Mouse (Mus musculus): ENCODE results near the gene Klk11. TPM values are rescaled to one million over a fixed set of nuclear protein-coding genes. Genes with fewer than 3 reads are reported as not detected.

Klk11 gene
- not detected in 2 replicates for polyA plus RNA-seq (2015; fragmentation: Nextera tagmentation; extraction: Ambion mirVana)

DNA sequence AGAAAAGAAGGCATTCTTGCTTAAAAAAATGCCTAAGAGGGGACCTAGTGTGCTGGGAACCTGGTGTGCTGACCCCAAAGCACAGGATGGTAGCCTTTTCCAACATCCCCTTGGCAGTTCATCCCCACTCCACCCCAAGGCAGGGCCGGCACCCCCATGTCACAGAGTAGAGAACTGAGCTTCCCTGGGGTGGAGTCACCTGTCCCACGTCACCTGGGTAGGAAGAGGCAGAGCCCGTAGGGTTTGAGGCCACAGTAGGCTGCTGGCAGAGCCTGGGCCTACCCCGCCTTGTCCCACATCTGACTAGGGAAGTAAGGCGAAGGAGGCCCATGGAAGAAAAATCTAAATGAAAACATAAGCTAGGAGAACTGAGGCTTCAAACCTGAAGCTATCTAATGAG, at the start of gene Klk11:
Klk11 (plus strand) TSS at position 241 of the 400 bp plus-strand sequence.
- Histone ChIP-seq H3K9ac (replicated peaks; ENCODE audit: low read depth, low read length) (no peak within 1 kb of the TSS), H3K27me3 (replicated peaks; ENCODE audit: control insufficient read depth, insufficient read depth, low read length) (no peaks in the 10 kb centered on the region), H3K36me3 (ENCODE audit: control insufficient read depth, insufficient read depth) (no peaks in the 10 kb centered on the region), H3K4me3 (replicated peaks; ENCODE audit: low read length) (no peak within 1 kb of the TSS), H3K4me1 (replicated peaks; ENCODE audit: control insufficient read depth, insufficient read depth, low read length) (no peaks in the 10 kb centered on the region), H3K9me3 (ENCODE audit: control insufficient read depth, low read length) (no peaks in the 10 kb centered on the region), H3K4me2 (ENCODE audit: low read length) (no peak within 1 kb of the TSS), H3K27ac (ENCODE audit: low read length) (no peak within 1 kb of the TSS)
- ATAC-seq = no peak
- 97% methylated on average over 5 of the region's 5 CpGs for WGBS

DNA sequence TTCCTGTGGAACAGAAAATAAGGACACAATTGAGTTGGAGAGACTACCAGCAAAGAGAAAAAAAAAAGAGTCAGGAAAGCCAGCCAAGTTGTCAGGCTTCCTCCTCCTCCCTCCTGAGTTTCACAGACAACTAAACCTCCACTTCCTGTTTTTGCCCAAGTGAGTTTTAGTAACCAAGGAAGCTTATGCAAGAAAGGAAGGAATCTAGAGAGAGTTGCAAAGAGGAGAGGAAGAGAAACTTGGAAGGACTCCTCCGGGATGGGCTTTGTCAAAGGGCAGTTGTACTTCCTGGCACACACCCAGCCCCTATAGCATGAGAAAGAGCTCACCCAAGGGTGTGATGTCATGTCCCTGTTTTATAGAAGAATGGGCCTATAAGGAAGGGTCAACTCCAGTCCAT, 26.6 kb upstream of the Klk11 start:
- WGBS = 54% methylated on average over 1 of the region's 1 CpGs
- H3K9ac ChIP-seq (replicated peaks; ENCODE audit: low read depth, low read length) = no peak overlapping the region

DNA sequence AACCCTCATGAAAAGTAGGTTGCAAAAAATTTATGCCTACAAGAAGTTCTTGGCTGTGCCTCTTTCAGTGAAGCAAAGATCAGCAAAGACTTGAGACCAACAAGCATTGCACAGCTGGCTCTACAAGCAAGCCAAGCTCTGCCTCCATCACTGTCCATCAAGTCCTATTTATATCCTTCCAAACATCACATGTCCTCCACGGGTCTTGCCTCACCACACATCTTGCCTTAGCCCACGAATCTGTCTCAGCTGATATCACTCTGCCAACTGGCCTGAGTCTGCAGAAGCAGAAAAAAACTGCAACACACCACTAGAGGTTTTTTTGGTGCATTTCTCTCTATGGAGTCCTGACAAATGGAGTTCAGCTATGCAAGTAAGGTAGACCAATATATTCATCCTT, 21.6 kb upstream of the Klk11 start:
- Histone ChIP-seq H3K36me3 (ENCODE audit: control insufficient read depth, insufficient read depth) (no peaks in the 10 kb centered on the region), H3K9ac (replicated peaks; ENCODE audit: low read depth, low read length) (no peak overlapping the region), H3K27me3 (replicated peaks; ENCODE audit: control insufficient read depth, insufficient read depth, low read length) (no peaks in the 10 kb centered on the region), H3K4me2 (ENCODE audit: low read length) (no peak overlapping the region), H3K4me3 (replicated peaks; ENCODE audit: low read length) (no peak overlapping the region), H3K27ac (ENCODE audit: low read length) (no peak overlapping the region), H3K9me3 (ENCODE audit: control insufficient read depth, low read length) (no peaks in the 10 kb centered on the region), H3K4me1 (replicated peaks; ENCODE audit: control insufficient read depth, insufficient read depth, low read length) (no peaks in the 10 kb centered on the region)
- WGBS = 76% methylated on average over 2 of the region's 2 CpGs
- ATAC-seq = no peak

More for the DNA sequence above, 26.6 kb upstream of the Klk11 start:
- no peaks in the 10 kb centered on the region for H3K27me3 ChIP-seq (replicated peaks; ENCODE audit: control insufficient read depth, insufficient read depth, low read length)
- H3K4me2 ChIP-seq (ENCODE audit: low read length) = no peak overlapping the region
- ATAC-seq = no peak
- no peak overlapping the region for H3K27ac ChIP-seq (ENCODE audit: low read length)
- H3K9me3 ChIP-seq (ENCODE audit: control insufficient read depth, low read length) = no peaks in the 10 kb centered on the region
- H3K4me1 ChIP-seq (replicated peaks; ENCODE audit: control insufficient read depth, insufficient read depth, low read length) = no peaks in the 10 kb centered on the region
- no peak overlapping the region for H3K4me3 ChIP-seq (replicated peaks; ENCODE audit: low read length)
- H3K36me3 ChIP-seq (ENCODE audit: control insufficient read depth, insufficient read depth) = no peaks in the 10 kb centered on the region

DNA sequence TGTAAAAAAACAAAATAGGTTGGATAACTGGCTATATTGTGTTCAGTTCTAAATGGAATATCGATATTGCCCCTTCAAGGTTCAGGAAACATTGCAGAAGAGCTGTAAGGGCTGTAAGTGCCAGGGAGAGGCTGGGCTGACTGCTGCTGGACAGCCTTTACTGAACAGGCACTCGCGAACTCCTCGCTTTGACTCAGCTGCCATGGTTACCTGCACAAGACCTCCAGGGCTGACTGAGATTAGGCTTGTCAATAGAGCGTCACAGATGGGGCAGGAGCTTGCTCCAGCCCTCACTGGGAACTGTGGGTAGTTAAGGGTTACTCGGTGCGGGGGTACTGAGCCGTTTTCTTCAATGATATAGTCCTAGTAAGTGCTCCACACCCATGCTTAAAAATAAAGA, 7.9 kb upstream of the Klk11 start:
- ATAC-seq = no peak
- no peak overlapping the region for H3K9ac ChIP-seq (replicated peaks; ENCODE audit: low read depth, low read length)
- no peak overlapping the region for H3K4me3 ChIP-seq (replicated peaks; ENCODE audit: low read length)
- H3K4me1 ChIP-seq (replicated peaks; ENCODE audit: control insufficient read depth, insufficient read depth, low read length) = no peaks in the 10 kb centered on the region
- no peak overlapping the region for H3K4me2 ChIP-seq (ENCODE audit: low read length)
- 36% methylated on average over 8 of the region's 8 CpGs for WGBS
- H3K9me3 ChIP-seq (ENCODE audit: control insufficient read depth, low read length) = no peaks in the 10 kb centered on the region
- H3K36me3 ChIP-seq (ENCODE audit: control insufficient read depth, insufficient read depth) = no peaks in the 10 kb centered on the region
- no peaks in the 10 kb centered on the region for H3K27me3 ChIP-seq (replicated peaks; ENCODE audit: control insufficient read depth, insufficient read depth, low read length)
- no peak overlapping the region for H3K27ac ChIP-seq (ENCODE audit: low read length)

DNA sequence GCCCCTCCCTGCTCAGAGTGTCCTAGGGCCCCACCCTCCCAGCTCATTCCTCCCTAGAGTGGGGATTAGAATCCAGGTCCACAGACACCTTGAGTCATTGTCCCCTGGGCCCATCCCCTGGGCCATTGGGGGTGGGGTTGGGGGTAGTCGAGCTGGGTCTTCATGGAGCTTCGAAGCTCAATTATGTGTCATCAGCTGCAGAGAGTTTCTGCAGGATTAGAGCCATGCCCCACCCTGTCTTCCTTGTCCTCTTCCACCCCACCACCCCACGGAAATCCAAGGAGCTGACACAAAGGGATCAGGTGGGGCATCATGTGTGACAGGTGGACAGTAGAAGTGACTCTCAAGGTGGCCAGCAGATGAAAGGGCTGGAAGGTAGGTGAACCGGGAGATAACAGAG, 5.8 kb upstream of the Klk11 start, which contains the start of gene Klk12:
Klk12 (plus strand) TSS at position 301 of the 400 bp plus-strand sequence.
- WGBS = 82% methylated on average over 4 of the region's 4 CpGs
- Histone ChIP-seq H3K9ac (replicated peaks; ENCODE audit: low read depth, low read length) (no peak within 1 kb of the TSS), H3K27me3 (replicated peaks; ENCODE audit: control insufficient read depth, insufficient read depth, low read length) (no peaks in the 10 kb centered on the region), H3K4me2 (ENCODE audit: low read length) (no peak within 1 kb of the TSS), H3K27ac (ENCODE audit: low read length) (no peak within 1 kb of the TSS), H3K4me3 (replicated peaks; ENCODE audit: low read length) (no peak within 1 kb of the TSS), H3K4me1 (replicated peaks; ENCODE audit: control insufficient read depth, insufficient read depth, low read length) (no peaks in the 10 kb centered on the region), H3K9me3 (ENCODE audit: control insufficient read depth, low read length) (no peaks in the 10 kb centered on the region), H3K36me3 (ENCODE audit: control insufficient read depth, insufficient read depth) (no peaks in the 10 kb centered on the region)
- ATAC-seq = no peak

DNA sequence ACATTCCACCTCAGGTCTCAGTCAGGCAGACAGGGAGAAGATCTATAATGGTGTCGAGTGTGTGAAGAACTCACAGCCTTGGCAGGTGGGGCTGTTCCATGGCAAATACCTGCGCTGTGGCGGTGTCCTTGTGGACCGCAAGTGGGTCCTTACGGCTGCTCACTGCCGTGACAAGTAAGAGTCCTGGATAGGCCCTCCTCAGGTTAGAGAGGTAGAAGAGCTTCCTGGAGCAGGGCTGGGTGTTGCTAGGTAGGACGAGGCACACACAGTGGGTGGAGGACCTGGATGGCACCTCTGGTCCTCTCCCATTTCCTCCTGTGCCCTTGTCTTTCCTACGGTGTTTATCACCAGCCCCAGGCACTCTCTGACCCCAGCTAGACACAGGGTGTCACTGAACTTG, 4.8 kb upstream of the Klk11 start:
- WGBS = 93% methylated on average over 8 of the region's 8 CpGs
- H3K4me2 ChIP-seq (ENCODE audit: low read length) = no peak overlapping the region
- no peak overlapping the region for H3K27ac ChIP-seq (ENCODE audit: low read length)
- H3K36me3 ChIP-seq (ENCODE audit: control insufficient read depth, insufficient read depth) = no peaks in the 10 kb centered on the region
- no peak overlapping the region for H3K4me3 ChIP-seq (replicated peaks; ENCODE audit: low read length)
- H3K27me3 ChIP-seq (replicated peaks; ENCODE audit: control insufficient read depth, insufficient read depth, low read length) = no peaks in the 10 kb centered on the region
- ATAC-seq = no peak
- no peak overlapping the region for H3K9ac ChIP-seq (replicated peaks; ENCODE audit: low read depth, low read length)
- no peaks in the 10 kb centered on the region for H3K4me1 ChIP-seq (replicated peaks; ENCODE audit: control insufficient read depth, insufficient read depth, low read length)
- no peaks in the 10 kb centered on the region for H3K9me3 ChIP-seq (ENCODE audit: control insufficient read depth, low read length)

- H3K27ac ChIP-seq (ENCODE audit: low read length) = no peak overlapping the region
- H3K4me3 ChIP-seq (replicated peaks; ENCODE audit: low read length) = no peak overlapping the region
- H3K4me1 ChIP-seq (replicated peaks; ENCODE audit: control insufficient read depth, insufficient read depth, low read length) = no peaks in the 10 kb centered on the region
- H3K9me3 ChIP-seq (ENCODE audit: control insufficient read depth, low read length) = no peaks in the 10 kb centered on the region
- no peak for ATAC-seq
- no peaks in the 10 kb centered on the region for H3K27me3 ChIP-seq (replicated peaks; ENCODE audit: control insufficient read depth, insufficient read depth, low read length)
- H3K4me2 ChIP-seq (ENCODE audit: low read length) = no peak overlapping the region
- H3K36me3 ChIP-seq (ENCODE audit: control insufficient read depth, insufficient read depth) = no peaks in the 10 kb centered on the region
- WGBS = 92% methylated on average over 10 of the region's 10 CpGs
- no peak overlapping the region for H3K9ac ChIP-seq (replicated peaks; ENCODE audit: low read depth, low read length)
Observed at GRCm38 (mm10) chr7:43770701-43771100, 3.7 kb upstream of the Klk11 start.

DNA sequence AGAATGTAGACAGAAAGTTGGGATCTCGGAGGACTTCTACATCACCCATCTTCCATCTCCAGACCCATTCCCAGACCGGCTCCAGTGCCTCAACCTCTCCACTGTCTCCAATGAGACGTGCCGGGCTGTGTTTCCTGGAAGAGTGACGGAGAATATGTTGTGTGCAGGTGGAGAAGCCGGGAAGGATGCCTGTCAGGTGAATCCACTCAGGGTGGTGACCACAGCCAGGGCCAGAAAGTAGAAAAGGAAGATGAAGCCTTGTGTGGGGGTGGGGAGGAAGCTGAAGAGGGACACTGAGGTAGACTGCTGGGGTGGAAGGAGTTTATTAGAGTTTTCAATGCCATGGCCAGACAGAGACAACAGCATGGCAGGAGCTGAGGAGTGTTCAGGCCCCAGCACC, 2.5 kb upstream of the Klk11 start:
- Histone ChIP-seq H3K4me1 (replicated peaks; ENCODE audit: control insufficient read depth, insufficient read depth, low read length) (no peaks in the 10 kb centered on the region), H3K4me3 (replicated peaks; ENCODE audit: low read length) (no peak overlapping the region), H3K9ac (replicated peaks; ENCODE audit: low read depth, low read length) (no peak overlapping the region), H3K9me3 (ENCODE audit: control insufficient read depth, low read length) (no peaks in the 10 kb centered on the region), H3K27me3 (replicated peaks; ENCODE audit: control insufficient read depth, insufficient read depth, low read length) (no peaks in the 10 kb centered on the region), H3K4me2 (ENCODE audit: low read length) (no peak overlapping the region), H3K27ac (ENCODE audit: low read length) (no peak overlapping the region), H3K36me3 (ENCODE audit: control insufficient read depth, insufficient read depth) (no peaks in the 10 kb centered on the region)
- no peak for ATAC-seq
- 91% methylated on average over 6 of the region's 6 CpGs for WGBS

GRCm38 (mm10) chr7:43772901-43773300, 1.5 kb upstream of the Klk11 start:
- no peak overlapping the region for H3K9ac ChIP-seq (replicated peaks; ENCODE audit: low read depth, low read length)
- no peak overlapping the region for H3K4me2 ChIP-seq (ENCODE audit: low read length)
- no peaks in the 10 kb centered on the region for H3K36me3 ChIP-seq (ENCODE audit: control insufficient read depth, insufficient read depth)
- ATAC-seq = no peak
- H3K4me1 ChIP-seq (replicated peaks; ENCODE audit: control insufficient read depth, insufficient read depth, low read length) = no peaks in the 10 kb centered on the region
- H3K27me3 ChIP-seq (replicated peaks; ENCODE audit: control insufficient read depth, insufficient read depth, low read length) = no peaks in the 10 kb centered on the region
- H3K27ac ChIP-seq (ENCODE audit: low read length) = no peak overlapping the region
- no peaks in the 10 kb centered on the region for H3K9me3 ChIP-seq (ENCODE audit: control insufficient read depth, low read length)
- no peak overlapping the region for H3K4me3 ChIP-seq (replicated peaks; ENCODE audit: low read length)
- WGBS = 76% methylated on average over 3 of the region's 3 CpGs

- no peaks in the 10 kb centered on the region for H3K36me3 ChIP-seq (ENCODE audit: control insufficient read depth, insufficient read depth)
- H3K27me3 ChIP-seq (replicated peaks; ENCODE audit: control insufficient read depth, insufficient read depth, low read length) = no peaks in the 10 kb centered on the region
- H3K9me3 ChIP-seq (ENCODE audit: control insufficient read depth, low read length) = no peaks in the 10 kb centered on the region
- no peaks in the 10 kb centered on the region for H3K4me1 ChIP-seq (replicated peaks; ENCODE audit: control insufficient read depth, insufficient read depth, low read length)
- 30% methylated on average over 5 of the region's 6 CpGs for WGBS
- no peak overlapping the region for H3K4me2 ChIP-seq (ENCODE audit: low read length)
- ATAC-seq = no peak
- H3K4me3 ChIP-seq (replicated peaks; ENCODE audit: low read length) = no peak overlapping the region
- no peak overlapping the region for H3K9ac ChIP-seq (replicated peaks; ENCODE audit: low read depth, low read length)
- H3K27ac ChIP-seq (ENCODE audit: low read length) = no peak overlapping the region
Observed at GRCm38 (mm10) chr7:43774802-43775201, 398 bp downstream of the Klk11 start.
